Mouse (Mus musculus) Muller cell, postnatal 12 days (primary cell): ENCODE data around the gene Sorbs1.

Source experiments
- DNase-seq: peaks from one replicate; pipeline ENCODE4 v3.0.0-alpha.2; 2015; ENCODE audit errors: inconsistent ontology term

Sorbs1 gene

GRCm38 (mm10) chr19:40437651-40438068 lies 75.9 kb downstream of the Sorbs1 start:
- DNase-seq: no peak

- no peak for DNase-seq
Observed at GRCm38 (mm10) chr19:40436465-40437200, 76.9 kb downstream of the Sorbs1 start.

- no peak for DNase-seq
Observed at GRCm38 (mm10) chr19:40435797-40436196, 77.8 kb downstream of the Sorbs1 start.

- DNase-seq: no peak
Observed at GRCm38 (mm10) chr19:40435045-40435444, 78.5 kb downstream of the Sorbs1 start.

GRCm38 (mm10) chr19:40434042-40434869 lies 79.3 kb downstream of the Sorbs1 start:
- peak; percentile 56 for DNase-seq

GRCm38 (mm10) chr19:40433316-40433912 lies 80.2 kb downstream of the Sorbs1 start:
- DNase-seq: peak; percentile 84

GRCm38 (mm10) chr19:40431969-40432368 lies 81.6 kb downstream of the Sorbs1 start:
- DNase-seq: no peak

- DNase-seq: no peak
Observed at GRCm38 (mm10) chr19:40429572-40429971, 84.0 kb downstream of the Sorbs1 start.

- DNase-seq: no peak
Observed at GRCm38 (mm10) chr19:40429169-40429568, 84.4 kb downstream of the Sorbs1 start.

- no peak for DNase-seq
Observed at GRCm38 (mm10) chr19:40426103-40426960, 87.2 kb downstream of the Sorbs1 start.

- DNase-seq: no peak
Observed at GRCm38 (mm10) chr19:40425326-40425725, 88.3 kb downstream of the Sorbs1 start.

GRCm38 (mm10) chr19:40421037-40421436 lies 92.5 kb downstream of the Sorbs1 start:
- no peak for DNase-seq

GRCm38 (mm10) chr19:40419315-40419714 lies 94.3 kb downstream of the Sorbs1 start:
- DNase-seq: no peak

- no peak for DNase-seq
Observed at GRCm38 (mm10) chr19:40417155-40417821, 96.3 kb downstream of the Sorbs1 start.

GRCm38 (mm10) chr19:40415725-40416124 lies 97.9 kb downstream of the Sorbs1 start:
- no peak for DNase-seq

- no peak for DNase-seq
Observed at GRCm38 (mm10) chr19:40414798-40415475, 98.6 kb downstream of the Sorbs1 start.

- no peak for DNase-seq
Observed at GRCm38 (mm10) chr19:40414386-40414785, 99.2 kb downstream of the Sorbs1 start.

- no peak for DNase-seq
Observed at GRCm38 (mm10) chr19:40411379-40411813, 102.2 kb downstream of the Sorbs1 start.

- no peak for DNase-seq
Observed at GRCm38 (mm10) chr19:40410511-40410910, 103.1 kb downstream of the Sorbs1 start.

- DNase-seq: no peak
Observed at GRCm38 (mm10) chr19:40410109-40410508, 103.5 kb downstream of the Sorbs1 start.
